Mouse (Mus musculus) forebrain, embryonic 16.5 days (tissue): ENCODE data around the gene Grip1. TPM values are rescaled to one million over a fixed set of nuclear protein-coding genes. Genes with fewer than 3 reads are reported as not detected.

Source experiments
- ATAC-seq: fragments of 200-750 bp; cut with Nextera tagmentation; 2 replicates; pipeline ENCODE4 v1.8.0; 2017; ENCODE audit warnings: mild to moderate bottlenecking, moderate library complexity
- H3K27ac ChIP-seq: fragments of 300-500 bp; sonication (generic); 2 replicates; pipeline ENCODE4 v1.5.1; 2014; ENCODE audit warnings: low read length, control low read depth
- H3K27me3 ChIP-seq: fragments of 300-500 bp; sonication (generic); replicated peaks from 2 replicates; pipeline ENCODE4 v1.6.1; 2014; ENCODE audit warnings: low read length; ENCODE audit not compliant: control insufficient read depth, insufficient read depth
- H3K36me3 ChIP-seq: fragments of 300-500 bp; sonication (generic); 2 replicates; pipeline ENCODE4 v1.6.1; 2014; ENCODE audit not compliant: control insufficient read depth, insufficient read depth
- H3K4me1 ChIP-seq: fragments of 300-500 bp; sonication (generic); replicated peaks from 2 replicates; pipeline ENCODE4 v1.6.1; 2014; ENCODE audit warnings: low read length; ENCODE audit not compliant: control insufficient read depth, insufficient read depth
- H3K4me2 ChIP-seq: fragments of 300-500 bp; sonication (generic); 2 replicates; pipeline ENCODE4 v1.6.1; 2014; ENCODE audit warnings: mild to moderate bottlenecking, low read length, control low read depth
- H3K4me3 ChIP-seq: fragments of 300-500 bp; sonication (generic); replicated peaks from 2 replicates; pipeline ENCODE4 v1.5.1; 2014; ENCODE audit warnings: mild to moderate bottlenecking, low read length, control low read depth
- H3K9ac ChIP-seq: fragments of 300-500 bp; sonication (generic); replicated peaks from 2 replicates; pipeline ENCODE4 v1.6.1; 2014; ENCODE audit warnings: low read depth, low read length, control low read depth
- H3K9me3 ChIP-seq: fragments of 300-500 bp; sonication (generic); 2 replicates; pipeline ENCODE4 v1.6.1; 2016; ENCODE audit warnings: low read length; ENCODE audit not compliant: control insufficient read depth
- whole genome bisulfite sequencing: fragments of 180-500 bp; shearing (Covaris S2); extraction: QIAGEN DNeasy Blood & Tissue Kit; methylation state at CpG from one replicate; pipeline ENCODE4 v1.1.7; 2014; 5-methylcytosine and 5-hydroxymethylcytosine counted together
- polyA plus RNA-seq: library from polyadenylated mRNA; unstranded; fragments of >200 nt; fragmentation: Nextera tagmentation; extraction: Ambion mirVana; gene quantifications from 2 replicates; pipeline ENCODE4 v1.2.1, GENCODE M21; 2015

Gene Grip1
- polyA plus RNA-seq, 1 experiment from 2014 or later: 20.1 TPM

DNA sequence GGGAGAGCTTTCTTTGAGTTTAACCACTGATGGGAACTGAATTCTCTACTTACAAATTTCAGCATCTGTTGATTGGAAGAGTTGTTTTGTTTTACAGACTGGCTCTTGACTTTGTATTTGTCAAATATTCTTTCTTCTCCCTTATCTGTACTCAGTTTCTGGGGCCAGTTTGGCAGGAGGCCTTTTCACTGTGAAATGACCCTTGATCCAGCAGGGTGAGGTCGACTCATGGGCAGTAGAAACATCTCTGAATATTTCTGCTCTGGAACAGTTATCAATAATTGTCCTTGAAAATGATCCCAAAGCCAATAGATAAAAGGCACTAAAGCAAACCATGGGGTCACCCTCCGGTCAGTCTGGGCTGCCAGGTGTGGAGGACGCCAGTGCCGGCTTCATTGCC, 88.0 kb downstream of the Grip1 start:
- H3K27ac ChIP-seq: no peak overlapping the region
- 96% methylated on average over 4 of the region's 4 CpGs for WGBS

GRCm38 (mm10) chr10:119543771-119544170, 90.1 kb downstream of the Grip1 start:
- Histone ChIP-seq H3K27me3 (no peaks in the 10 kb centered on the region), H3K9me3 (0 out of 2 replicates have a peak, but pooled peaks cover 3% of the 10 kb centered on the region), H3K9ac (no peak overlapping the region), H3K36me3 (no peaks in the 10 kb centered on the region), H3K4me2 (no peak overlapping the region), H3K27ac (no peak overlapping the region), H3K4me1 (peaks cover 4% of the 10 kb centered on the region; the same call in 1 of the 2 replicates), H3K4me3 (no peak overlapping the region)
- 83% methylated on average over 7 of the region's 7 CpGs for WGBS
- ATAC-seq: no peak

More for the DNA sequence above, 88.0 kb downstream of the Grip1 start:
- peaks cover 4% of the 10 kb centered on the region; the same call in 1 of the 2 replicates for H3K4me1 ChIP-seq
- H3K27me3 ChIP-seq: no peaks in the 10 kb centered on the region
- H3K36me3 ChIP-seq: no peaks in the 10 kb centered on the region
- no peak overlapping the region for H3K9ac ChIP-seq
- no peak overlapping the region for H3K4me3 ChIP-seq
- H3K4me2 ChIP-seq: no peak overlapping the region
- ATAC-seq: no peak
- H3K9me3 ChIP-seq: 0 out of 2 replicates have a peak, but pooled peaks cover 3% of the 10 kb centered on the region

DNA sequence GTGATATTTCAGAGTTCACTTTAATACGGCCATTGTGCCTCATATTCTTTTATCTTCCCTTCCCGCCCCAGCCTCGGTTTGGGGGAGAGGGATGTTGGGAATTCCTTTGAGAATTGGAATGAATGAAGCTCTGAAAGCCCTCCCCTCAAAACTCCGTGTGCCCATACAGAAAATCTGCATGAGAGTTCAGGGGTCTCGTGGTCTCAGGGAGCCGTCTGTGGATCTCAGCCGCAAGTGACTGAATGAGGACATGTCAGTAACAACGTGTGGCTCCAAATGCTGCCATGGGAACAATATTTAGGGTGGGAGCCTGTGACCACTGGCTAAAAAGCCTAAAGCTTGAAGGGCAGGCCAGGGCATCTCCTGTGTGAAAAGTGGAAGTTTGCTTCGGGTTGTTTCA, 91.1 kb downstream of the Grip1 start:
- Histone ChIP-seq H3K9me3 (0 out of 2 replicates have a peak, but pooled peaks cover 3% of the 10 kb centered on the region), H3K9ac (0 out of 2 replicates have a peak overlapping the region, but pooled peaks have one; percentile 17), H3K4me2 (peak overlapping the region; percentile 13; the same call in 1 of the 2 replicates), H3K27ac (no peak overlapping the region), H3K4me3 (no peak overlapping the region), H3K4me1 (peaks cover 4% of the 10 kb centered on the region; the same call in 1 of the 2 replicates), H3K27me3 (no peaks in the 10 kb centered on the region), H3K36me3 (no peaks in the 10 kb centered on the region)
- 27% methylated on average over 9 of the region's 9 CpGs for WGBS
- no peak; the same call in 1 of the 2 replicates for ATAC-seq

GRCm38 (mm10) chr10:119547875-119548274, 94.2 kb downstream of the Grip1 start:
- no peaks in the 10 kb centered on the region for H3K27me3 ChIP-seq
- no peak overlapping the region for H3K27ac ChIP-seq
- H3K9me3 ChIP-seq: no peaks in the 10 kb centered on the region
- peaks cover 4% of the 10 kb centered on the region; the same call in 1 of the 2 replicates for H3K4me1 ChIP-seq
- ATAC-seq: no peak
- no peaks in the 10 kb centered on the region for H3K36me3 ChIP-seq
- WGBS: 78% methylated on average over 5 of the region's 5 CpGs
- no peak overlapping the region for H3K4me2 ChIP-seq
- no peak overlapping the region for H3K9ac ChIP-seq
- no peak overlapping the region for H3K4me3 ChIP-seq

- H3K36me3 ChIP-seq: no peaks in the 10 kb centered on the region
- WGBS: 95% methylated on average over 10 of the region's 10 CpGs
- H3K4me1 ChIP-seq: peaks cover 4% of the 10 kb centered on the region; the same call in 1 of the 2 replicates
- no peak overlapping the region for H3K27ac ChIP-seq
- no peak for ATAC-seq
- no peak overlapping the region for H3K9ac ChIP-seq
- H3K4me2 ChIP-seq: no peak overlapping the region
- no peaks in the 10 kb centered on the region for H3K9me3 ChIP-seq
- H3K4me3 ChIP-seq: no peak overlapping the region
- no peaks in the 10 kb centered on the region for H3K27me3 ChIP-seq
Measured at GRCm38 (mm10) chr10:119548774-119549173, 95.1 kb downstream of the Grip1 start.

- no peak overlapping the region for H3K9ac ChIP-seq
- no peaks in the 10 kb centered on the region for H3K36me3 ChIP-seq
- no peak overlapping the region for H3K4me3 ChIP-seq
- no peak overlapping the region for H3K4me2 ChIP-seq
- no peaks in the 10 kb centered on the region for H3K4me1 ChIP-seq
- H3K27ac ChIP-seq: no peak overlapping the region
- 86% methylated on average over 6 of the region's 6 CpGs for WGBS
- ATAC-seq: no peak
- no peaks in the 10 kb centered on the region for H3K27me3 ChIP-seq
- no peaks in the 10 kb centered on the region for H3K9me3 ChIP-seq
Measured at GRCm38 (mm10) chr10:119550630-119551029, 97.0 kb downstream of the Grip1 start.

- no peak overlapping the region for H3K9ac ChIP-seq
- no peaks in the 10 kb centered on the region for H3K27me3 ChIP-seq
- H3K36me3 ChIP-seq: no peaks in the 10 kb centered on the region
- WGBS: 81% methylated on average over 7 of the region's 7 CpGs
- no peaks in the 10 kb centered on the region for H3K9me3 ChIP-seq
- H3K4me2 ChIP-seq: no peak overlapping the region
- no peak overlapping the region for H3K4me3 ChIP-seq
- no peak for ATAC-seq
- H3K4me1 ChIP-seq: no peaks in the 10 kb centered on the region
- no peak overlapping the region for H3K27ac ChIP-seq
Measured at GRCm38 (mm10) chr10:119556346-119556745, 102.7 kb downstream of the Grip1 start.

DNA sequence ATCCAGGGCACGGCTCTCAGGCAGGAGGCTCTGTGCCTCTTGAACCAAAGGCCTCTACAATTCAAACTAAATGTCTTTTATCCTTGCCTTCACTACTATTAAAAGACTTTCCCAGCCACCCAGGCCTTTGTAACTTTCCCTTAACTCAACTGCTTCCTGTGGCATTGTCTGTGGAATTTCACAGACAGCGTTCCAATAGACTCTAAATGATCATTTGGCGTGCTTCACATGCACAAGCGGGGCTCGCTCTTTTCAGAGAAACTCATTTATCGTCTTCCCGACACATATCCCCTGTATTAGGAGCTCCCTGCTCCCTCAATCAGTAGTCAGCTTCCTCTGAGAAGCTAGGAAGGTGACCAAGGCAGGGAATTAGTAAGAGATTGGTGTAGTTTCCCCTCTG, 104.8 kb downstream of the Grip1 start:
- Histone ChIP-seq H3K36me3 (no peaks in the 10 kb centered on the region), H3K27ac (no peak overlapping the region), H3K9me3 (no peaks in the 10 kb centered on the region), H3K27me3 (no peaks in the 10 kb centered on the region), H3K9ac (no peak overlapping the region), H3K4me1 (no peaks in the 10 kb centered on the region), H3K4me2 (no peak overlapping the region), H3K4me3 (no peak overlapping the region)
- WGBS: 75% methylated on average over 7 of the region's 7 CpGs
- no peak for ATAC-seq

DNA sequence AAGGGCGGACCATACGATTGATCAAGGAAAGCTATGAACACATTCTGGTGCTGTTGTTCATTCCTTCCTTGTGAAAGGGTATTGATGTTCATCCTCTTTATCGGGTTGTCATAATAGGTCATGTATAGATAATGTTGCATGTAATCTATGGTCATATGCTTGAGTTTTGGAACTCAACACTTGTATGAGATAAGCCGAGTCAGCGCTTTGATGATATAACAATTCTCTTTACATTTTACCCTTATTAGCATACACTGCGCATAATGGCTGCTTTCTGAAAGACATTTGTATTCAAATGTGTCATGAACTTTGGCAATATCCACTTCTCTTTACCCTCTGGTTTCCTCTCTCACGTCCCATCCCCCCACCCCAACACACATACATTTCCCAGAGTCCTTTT, 111.2 kb downstream of the Grip1 start:
- no peak for ATAC-seq
- Histone ChIP-seq H3K4me1 (no peaks in the 10 kb centered on the region), H3K27me3 (no peaks in the 10 kb centered on the region), H3K9me3 (no peaks in the 10 kb centered on the region), H3K27ac (no peak overlapping the region), H3K4me2 (no peak overlapping the region), H3K4me3 (no peak overlapping the region), H3K36me3 (no peaks in the 10 kb centered on the region), H3K9ac (no peak overlapping the region)
- 95% methylated on average over 7 of the region's 7 CpGs for WGBS

DNA sequence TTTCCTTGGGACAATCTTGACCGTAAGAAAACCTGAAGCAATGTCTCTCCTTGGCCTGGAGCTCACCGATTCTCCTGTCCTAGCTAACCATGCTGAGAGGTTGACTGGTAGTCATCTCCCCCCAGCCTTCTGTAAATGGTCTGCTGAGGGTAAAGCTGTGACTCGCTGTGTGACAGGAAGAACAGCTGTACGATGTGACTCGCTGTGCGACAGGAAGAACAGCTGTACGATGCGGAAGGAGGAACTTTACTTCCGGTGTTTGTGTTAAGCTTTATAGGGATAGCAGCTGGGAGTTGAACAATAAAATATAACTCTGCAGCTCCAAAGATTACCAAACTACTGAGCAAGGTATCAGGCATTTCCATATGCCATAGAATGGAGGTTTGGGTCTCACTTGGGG, 119.5 kb downstream of the Grip1 start:
- WGBS: 96% methylated on average over 9 of the region's 9 CpGs
- no peak for ATAC-seq
- no peaks in the 10 kb centered on the region for H3K9me3 ChIP-seq
- no peaks in the 10 kb centered on the region for H3K36me3 ChIP-seq
- no peaks in the 10 kb centered on the region for H3K4me1 ChIP-seq
- H3K9ac ChIP-seq: no peak overlapping the region
- no peak overlapping the region for H3K4me3 ChIP-seq
- H3K27ac ChIP-seq: no peak overlapping the region
- H3K27me3 ChIP-seq: no peaks in the 10 kb centered on the region
- no peak overlapping the region for H3K4me2 ChIP-seq
